Comparison of ENCODE assay signal across 16 mouse cellular contexts in genomic region chr4:130325446-130325845, GRCm38 (mm10). TPM values are rescaled to one million over a fixed set of nuclear protein-coding genes. Genes with fewer than 3 reads are reported as not detected.
"Had no signal": no experiment of that assay in that cellular context is flagged by ENCODE, and none has a peak within 500 bp of the region (broad histone marks: within the 10 kb centered on the region; RNA-seq: fewer than 3 reads in every experiment).

No protein-coding gene starts in this region.

- ATAC-seq: liver, embryonic 12.5 days; midbrain, embryonic 15.5 days had no signal

- H3K27me3 ChIP-seq: limb, embryonic 15.5 days; liver, embryonic 12.5 days; lung, embryonic 15.5 days; midbrain, embryonic 15.5 days; neural tube, embryonic 13.5 days; stomach, embryonic 15.5 days had no signal

- H3K27ac ChIP-seq: limb, embryonic 15.5 days; liver, embryonic 12.5 days; lung, embryonic 15.5 days; midbrain, embryonic 10.5 days; midbrain, embryonic 15.5 days; neural tube, embryonic 13.5 days; stomach, embryonic 15.5 days had no signal

- H3K9ac ChIP-seq: limb, embryonic 15.5 days; liver, embryonic 12.5 days; lung, embryonic 15.5 days; midbrain, embryonic 15.5 days; neural tube, embryonic 13.5 days; stomach, embryonic 15.5 days had no signal

- H3K4me1 ChIP-seq: limb, embryonic 15.5 days; lung, embryonic 15.5 days; midbrain, embryonic 10.5 days; midbrain, embryonic 15.5 days; neural tube, embryonic 13.5 days; stomach, embryonic 15.5 days had no signal

- DNase-seq: kidney, postnatal 14 days; lung, postnatal 14 days; right cerebral cortex, postnatal 14 days; thymus, postnatal 36 days had no signal

- H3K9me3 ChIP-seq: limb, embryonic 15.5 days; liver, embryonic 12.5 days; lung, embryonic 15.5 days; midbrain, embryonic 10.5 days; midbrain, embryonic 15.5 days; neural tube, embryonic 13.5 days; stomach, embryonic 15.5 days had no signal

- H3K4me2 ChIP-seq: limb, embryonic 15.5 days; liver, embryonic 12.5 days; lung, embryonic 15.5 days; midbrain, embryonic 15.5 days; neural tube, embryonic 13.5 days; stomach, embryonic 15.5 days had no signal

- H3K4me3 ChIP-seq: limb, embryonic 15.5 days; liver, embryonic 12.5 days; lung, embryonic 15.5 days; midbrain, embryonic 10.5 days; midbrain, embryonic 15.5 days; neural tube, embryonic 13.5 days; stomach, embryonic 15.5 days had no signal

RNA-seq across cellular contexts. Expression of gene Gm10570, which starts 17.0 kb away (rescaled TPM):
- polyA plus RNA-seq: kidney, embryonic 14.5 days; limb, embryonic 11.5 days; limb, embryonic 15.5 days; liver, embryonic 12.5 days; liver, embryonic 16.5 days; lung, embryonic 15.5 days; midbrain, embryonic 10.5 days; spleen, adult 2 months; stomach, embryonic 15.5 days; thymus, postnatal 0 days had no signal
